In the genomic region with DNA sequence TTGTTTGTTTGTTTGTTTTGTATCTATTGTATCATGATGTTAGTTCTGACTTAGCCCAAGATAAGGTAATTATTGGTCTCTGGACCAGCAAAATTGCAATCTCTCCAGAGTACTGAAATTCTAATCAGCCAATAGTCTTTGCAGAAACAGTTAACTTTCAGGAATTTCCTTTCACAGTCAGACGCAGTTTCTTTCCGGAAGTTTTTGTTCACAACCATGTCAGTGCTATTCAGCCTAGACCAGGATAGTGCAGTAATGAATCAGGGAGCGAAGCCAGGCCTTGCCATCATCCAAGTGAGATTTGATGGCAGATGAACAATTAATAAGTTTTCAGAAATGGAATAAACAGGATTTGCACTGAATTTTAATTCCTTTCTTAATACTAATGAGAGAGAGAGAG, we compare ENCODE assay signal across 8 mouse cellular contexts. TPM values are rescaled to one million over a fixed set of nuclear protein-coding genes. Genes with fewer than 3 reads are reported as not detected.
DNase-seq lines count a peak whose midpoint lies in the region; ATAC-seq and TF ChIP-seq lines count a peak whose summit lies in the region.

No protein-coding gene starts in this region.

- 39% methylated on average over 3 of the region's 3 CpGs for WGBS in kidney, embryonic 14.5 days
- 45% methylated on average over 3 of the region's 3 CpGs for WGBS in kidney, embryonic 16.5 days
- 62% methylated on average over 3 of the region's 3 CpGs for WGBS in midbrain, embryonic 13.5 days

- H3K27me3 ChIP-seq in kidney, embryonic 14.5 days (ENCODE audit: control insufficient read depth, insufficient read depth, low read length) = no peaks in the 10 kb centered on the region
- no peaks in the 10 kb centered on the region for H3K27me3 ChIP-seq in kidney, embryonic 16.5 days (ENCODE audit: insufficient read depth, low read length)
- no peaks in the 10 kb centered on the region for H3K27me3 ChIP-seq in midbrain, embryonic 13.5 days

- H3K9ac ChIP-seq in kidney, embryonic 14.5 days (ENCODE audit: low read depth, low read length) = no peak overlapping the region; the same call in 1 of the 2 replicates
- H3K9ac ChIP-seq in kidney, embryonic 16.5 days (replicated peaks; ENCODE audit: low read length) = no peak overlapping the region
- no peak overlapping the region for H3K9ac ChIP-seq in midbrain, embryonic 13.5 days (replicated peaks)

- TF ChIP-seq POLR2A in embryonic fibroblast, embryonic 13.5 days (IDR thresholded peaks at IDR 0.05; ENCODE audit: low read depth, low read length) = no peak

- 0 out of 2 replicates have a peak, but pooled peaks cover 4% of the 10 kb centered on the region for H3K4me1 ChIP-seq in kidney, embryonic 14.5 days (ENCODE audit: control insufficient read depth, insufficient read depth, low read length)
- no peaks in the 10 kb centered on the region for H3K4me1 ChIP-seq in embryonic fibroblast, embryonic 13.5 days (ENCODE audit: control insufficient read depth, insufficient read depth, low read length)
- peaks cover 3% of the 10 kb centered on the region; the same call in 1 of the 2 replicates for H3K4me1 ChIP-seq in kidney, embryonic 16.5 days (ENCODE audit: insufficient read depth, low read length)
- H3K4me1 ChIP-seq in midbrain, embryonic 13.5 days (replicated peaks) = peaks cover 13% of the 10 kb centered on the region

- DNase-seq in kidney, adult 8-10 months = no peak
- DNase-seq in yolk sac, embryonic 10.5 days (ENCODE audit: low spot score) = no peak
- DNase-seq in right cerebral cortex, postnatal 36 days (ENCODE audit: low spot score in 2 of 2) = no peak
- no peak for DNase-seq in thymus, postnatal 36 days

- peak overlapping the region; percentile 65 for H3K4me3 ChIP-seq in kidney, embryonic 14.5 days (ENCODE audit: low read length)
- no peak overlapping the region for H3K4me3 ChIP-seq in embryonic fibroblast, embryonic 13.5 days (ENCODE audit: insufficient read depth, low read length)
- H3K4me3 ChIP-seq in kidney, embryonic 16.5 days (ENCODE audit: low read length) = peak overlapping the region; percentile 71; the same call in 1 of the 2 replicates
- peak overlapping the region; percentile 61 for H3K4me3 ChIP-seq in midbrain, embryonic 13.5 days (replicated peaks)

- peak overlapping the region; percentile 61 for H3K4me2 ChIP-seq in kidney, embryonic 14.5 days (replicated peaks; ENCODE audit: low read depth, low read length)
- H3K4me2 ChIP-seq in kidney, embryonic 16.5 days (replicated peaks; ENCODE audit: low read depth, low read length) = peak overlapping the region; percentile 79
- H3K4me2 ChIP-seq in midbrain, embryonic 13.5 days (replicated peaks) = peak overlapping the region; percentile 54

- no peaks in the 10 kb centered on the region for H3K9me3 ChIP-seq in kidney, embryonic 14.5 days (ENCODE audit: control insufficient read depth, low read length)
- no peaks in the 10 kb centered on the region for H3K9me3 ChIP-seq in kidney, embryonic 16.5 days (ENCODE audit: low read length)
- no peaks in the 10 kb centered on the region for H3K9me3 ChIP-seq in midbrain, embryonic 13.5 days

- H3K36me3 ChIP-seq in kidney, embryonic 14.5 days (ENCODE audit: control insufficient read depth, insufficient read depth, low read length) = peaks cover 15% of the 10 kb centered on the region; the same call in 1 of the 2 replicates
- H3K36me3 ChIP-seq in kidney, embryonic 16.5 days (ENCODE audit: insufficient read depth, low read length) = peaks cover 10% of the 10 kb centered on the region; the same call in 1 of the 2 replicates
- 0 out of 2 replicates have a peak, but pooled peaks cover 6% of the 10 kb centered on the region for H3K36me3 ChIP-seq in midbrain, embryonic 13.5 days

- no peak for ATAC-seq in kidney, embryonic 14.5 days (ENCODE audit: low FRiP score, low TSS enrichment)
- no peak for ATAC-seq in kidney, embryonic 16.5 days (ENCODE audit: low FRiP score, low TSS enrichment)
- ATAC-seq in midbrain, embryonic 13.5 days = no peak

- H3K27ac ChIP-seq in kidney, embryonic 14.5 days (ENCODE audit: low read depth, low read length) = peak overlapping the region; percentile 97; the same call in 1 of the 2 replicates
- peak overlapping the region; percentile 86; the same call in 1 of the 2 replicates for H3K27ac ChIP-seq in embryonic fibroblast, embryonic 13.5 days (ENCODE audit: insufficient read depth, low read length)
- peak overlapping the region; percentile 99; the same call in 1 of the 2 replicates for H3K27ac ChIP-seq in kidney, embryonic 16.5 days (ENCODE audit: low read length)
- H3K27ac ChIP-seq in midbrain, embryonic 13.5 days = no peak overlapping the region

- no peak for TF ChIP-seq CTCF in embryonic fibroblast, embryonic 13.5 days (IDR thresholded peaks at IDR 0.05; ENCODE audit: borderline replicate concordance, insufficient read depth, low read length)

RNA-seq across cellular contexts. Expression of a gene that starts 0.7 kb away (rescaled TPM):
- 68.4 and 70.1 TPM in 2 replicates for polyA plus RNA-seq in kidney, embryonic 14.5 days (2014; fragmentation: Nextera tagmentation; extraction: Ambion mirVana)
- 97.9 and 121 TPM in 2 replicates for polyA plus RNA-seq in embryonic fibroblast, embryonic 13.5 days (2011; ENCODE audit: insufficient read length, low read depth, missing spikeins)
- polyA plus RNA-seq in kidney, embryonic 16.5 days (2015; fragmentation: Nextera tagmentation; extraction: Ambion mirVana) = 75.7 and 82.5 TPM in 2 replicates
- 35.0 and 39.5 TPM in 2 replicates for polyA plus RNA-seq in midbrain, embryonic 13.5 days (2015; fragmentation: Nextera tagmentation; extraction: Ambion mirVana)

RNA-seq across cellular contexts. Expression of a gene that starts 40.0 kb away (rescaled TPM):
- 0.94 and 1.4 TPM in 2 replicates for polyA plus RNA-seq in kidney, embryonic 14.5 days (2014; fragmentation: Nextera tagmentation; extraction: Ambion mirVana)
- 1.7 and 2.2 TPM in 2 replicates for polyA plus RNA-seq in embryonic fibroblast, embryonic 13.5 days (2011; ENCODE audit: insufficient read length, low read depth, missing spikeins)
- polyA plus RNA-seq in kidney, embryonic 16.5 days (2015; fragmentation: Nextera tagmentation; extraction: Ambion mirVana) = 0.96 and 1.1 TPM in 2 replicates
- 1.2 and 1.6 TPM in 2 replicates for polyA plus RNA-seq in midbrain, embryonic 13.5 days (2015; fragmentation: Nextera tagmentation; extraction: Ambion mirVana)

RNA-seq across cellular contexts. Expression of a gene that starts 44.4 kb away (rescaled TPM):
- 1.3 and 2.3 TPM in 2 replicates for polyA plus RNA-seq in kidney, embryonic 14.5 days (2014; fragmentation: Nextera tagmentation; extraction: Ambion mirVana)
- polyA plus RNA-seq in embryonic fibroblast, embryonic 13.5 days (2011; ENCODE audit: insufficient read length, low read depth, missing spikeins) = not detected in 2 replicates
- 2.1 and 2.7 TPM in 2 replicates for polyA plus RNA-seq in kidney, embryonic 16.5 days (2015; fragmentation: Nextera tagmentation; extraction: Ambion mirVana)
- 0.50 and 0.58 TPM in 2 replicates for polyA plus RNA-seq in midbrain, embryonic 13.5 days (2015; fragmentation: Nextera tagmentation; extraction: Ambion mirVana)
